Mouse (Mus musculus) skeletal muscle tissue, adult 2 months (tissue): ENCODE data around the gene Mcoln3.

ENCODE experiments used
- DNase-seq: peaks from one replicate; pipeline ENCODE4 v3.0.0-alpha.2; 2012; ENCODE audit warnings: low read depth, low spot score

The Mcoln3 gene

GRCm38 (mm10) chr3:146134834-146135233 lies 17.6 kb downstream of the Mcoln3 start:
- DNase-seq: no peak

- DNase-seq: no peak
These were observed 18.2 kb downstream of the Mcoln3 start for GRCm38 (mm10) chr3:146135417-146135816.

- no peak for DNase-seq
These were observed 19.2 kb downstream of the Mcoln3 start for GRCm38 (mm10) chr3:146136422-146136821.

GRCm38 (mm10) chr3:146140276-146140675 lies 23.0 kb downstream of the Mcoln3 start:
- no peak for DNase-seq

DNA sequence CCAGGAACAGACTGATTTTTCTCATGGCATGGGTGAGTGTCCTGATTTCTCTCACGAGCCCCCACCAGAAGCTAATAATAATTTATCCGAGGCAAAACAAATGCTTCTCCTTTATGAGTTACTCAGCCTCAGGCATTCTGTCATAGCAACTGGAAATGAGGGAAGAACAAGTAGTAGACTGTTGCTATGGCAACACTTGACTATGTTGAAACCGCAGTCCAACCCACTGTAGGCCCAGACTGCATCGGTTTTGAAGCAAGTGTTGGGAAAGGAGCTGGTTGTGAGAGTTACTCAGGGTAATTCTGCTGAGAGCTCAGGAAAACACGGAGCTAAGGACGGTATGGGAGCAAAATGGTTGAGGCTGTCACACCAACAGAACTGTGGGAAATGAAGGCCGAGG lies 25.3 kb downstream of the Mcoln3 start:
- DNase-seq: no peak

DNA sequence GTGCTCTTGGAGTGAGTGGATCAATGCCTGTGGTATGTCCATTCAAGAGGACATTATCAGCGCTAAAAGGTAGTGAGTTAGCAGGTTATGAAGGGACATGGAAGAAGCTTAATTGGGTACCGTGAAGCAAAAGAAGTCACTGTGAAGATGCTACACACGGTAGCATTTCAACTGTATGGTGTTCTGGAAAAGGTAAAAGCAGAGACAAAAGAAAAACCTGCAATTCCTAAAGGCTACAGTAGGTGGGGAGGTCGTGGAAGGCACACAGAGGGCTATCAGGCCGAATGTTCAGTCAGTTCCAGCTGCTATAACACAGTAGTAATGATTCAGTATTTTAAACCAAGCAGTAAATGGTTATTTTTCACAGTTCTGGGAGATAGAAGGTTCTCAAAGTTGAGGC lies 28.3 kb downstream of the Mcoln3 start:
- no peak for DNase-seq

DNA sequence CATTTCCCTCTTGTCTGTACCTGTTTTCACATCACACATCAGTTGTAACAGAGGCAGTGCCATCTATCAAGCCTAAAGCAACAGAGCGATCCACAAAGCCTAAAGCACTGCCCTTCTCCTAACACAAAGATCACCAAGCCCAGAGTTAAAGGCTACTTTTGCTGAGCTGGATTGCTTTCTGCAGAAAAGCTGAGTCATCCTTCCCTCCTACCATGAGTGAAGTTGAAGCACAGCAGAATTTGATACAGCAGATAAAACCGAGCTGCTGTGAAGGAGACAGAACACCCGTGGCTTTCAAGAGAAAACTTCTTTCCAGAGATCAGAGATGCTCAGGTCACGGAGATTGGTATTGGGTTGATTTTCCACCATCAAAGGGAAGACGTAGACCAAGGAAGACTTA lies 28.9 kb downstream of the Mcoln3 start:
- no peak for DNase-seq

- DNase-seq: no peak
These were observed 32.2 kb downstream of the Mcoln3 start, which contains the start of gene Mcoln2 for GRCm38 (mm10) chr3:146149156-146150057. TSS of gene Mcoln2 (plus strand) at chr3:146149833.

- no peak for DNase-seq
These were observed 32.8 kb downstream of the Mcoln3 start for GRCm38 (mm10) chr3:146150058-146150400.

DNA sequence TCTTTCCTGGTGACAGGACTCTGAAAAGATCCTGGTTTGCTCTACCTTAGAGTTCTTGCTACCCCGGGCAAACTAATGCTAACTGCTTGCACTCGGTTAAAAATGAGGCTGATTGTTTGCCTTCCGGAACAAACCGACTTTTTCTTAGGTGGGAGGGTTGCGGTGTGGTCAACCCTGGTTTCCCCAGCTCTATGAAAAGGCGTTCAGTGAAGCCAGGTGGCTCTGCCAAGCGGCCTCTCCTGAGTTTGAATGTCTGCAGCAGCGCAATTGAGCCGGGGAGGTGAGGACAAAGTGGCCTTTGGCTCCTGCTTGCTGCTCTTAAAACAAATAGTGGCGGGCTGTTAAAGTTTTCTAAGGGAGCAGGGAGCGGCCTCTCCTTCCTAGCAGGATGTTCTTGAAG lies 33.3 kb downstream of the Mcoln3 start:
- DNase-seq: no peak

DNA sequence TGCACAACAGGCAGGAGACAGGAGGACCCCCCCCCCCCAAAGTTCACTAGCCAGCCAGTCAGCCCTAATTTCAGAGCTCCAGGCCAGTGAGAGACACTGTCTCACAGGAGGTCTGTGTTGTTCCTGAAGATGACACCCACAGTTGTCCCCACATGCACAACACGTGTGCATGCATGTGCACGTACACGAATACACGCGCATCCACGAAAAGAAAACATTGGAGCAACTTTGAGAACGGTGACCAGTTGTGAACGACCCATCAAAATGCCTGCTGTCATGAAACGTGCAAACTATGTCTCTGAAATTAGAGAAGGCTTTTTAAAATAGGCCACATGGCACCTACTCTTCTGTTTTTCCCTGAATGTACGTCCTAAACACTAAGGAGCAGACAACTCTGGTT lies 34.1 kb downstream of the Mcoln3 start:
- DNase-seq: no peak

- DNase-seq: no peak
These were observed 34.5 kb downstream of the Mcoln3 start for GRCm38 (mm10) chr3:146151755-146152154.

DNA sequence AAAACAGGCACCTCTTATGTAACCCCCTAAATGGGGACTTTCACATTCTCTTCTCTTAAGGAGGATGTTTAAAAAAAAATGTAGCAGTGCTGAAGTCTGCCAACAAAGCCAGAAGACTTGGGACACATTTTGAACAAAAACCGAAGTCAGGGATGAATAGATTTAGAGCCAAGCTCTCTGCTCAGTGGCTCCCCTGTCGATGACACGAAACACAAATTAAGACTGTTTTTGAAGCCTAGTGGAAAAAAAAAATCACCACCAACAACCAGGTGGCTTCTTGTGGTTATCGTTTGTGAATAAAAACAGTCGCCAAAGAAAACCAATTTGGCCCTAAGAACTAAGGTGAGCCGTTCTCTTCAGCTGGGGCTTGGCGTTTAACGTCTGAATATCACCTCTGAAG lies 35.1 kb downstream of the Mcoln3 start:
- no peak for DNase-seq

- DNase-seq: no peak
These were observed 35.7 kb downstream of the Mcoln3 start for GRCm38 (mm10) chr3:146152913-146153312.

- peak; percentile 37 for DNase-seq
These were observed 36.8 kb downstream of the Mcoln3 start for GRCm38 (mm10) chr3:146153862-146154611.

DNA sequence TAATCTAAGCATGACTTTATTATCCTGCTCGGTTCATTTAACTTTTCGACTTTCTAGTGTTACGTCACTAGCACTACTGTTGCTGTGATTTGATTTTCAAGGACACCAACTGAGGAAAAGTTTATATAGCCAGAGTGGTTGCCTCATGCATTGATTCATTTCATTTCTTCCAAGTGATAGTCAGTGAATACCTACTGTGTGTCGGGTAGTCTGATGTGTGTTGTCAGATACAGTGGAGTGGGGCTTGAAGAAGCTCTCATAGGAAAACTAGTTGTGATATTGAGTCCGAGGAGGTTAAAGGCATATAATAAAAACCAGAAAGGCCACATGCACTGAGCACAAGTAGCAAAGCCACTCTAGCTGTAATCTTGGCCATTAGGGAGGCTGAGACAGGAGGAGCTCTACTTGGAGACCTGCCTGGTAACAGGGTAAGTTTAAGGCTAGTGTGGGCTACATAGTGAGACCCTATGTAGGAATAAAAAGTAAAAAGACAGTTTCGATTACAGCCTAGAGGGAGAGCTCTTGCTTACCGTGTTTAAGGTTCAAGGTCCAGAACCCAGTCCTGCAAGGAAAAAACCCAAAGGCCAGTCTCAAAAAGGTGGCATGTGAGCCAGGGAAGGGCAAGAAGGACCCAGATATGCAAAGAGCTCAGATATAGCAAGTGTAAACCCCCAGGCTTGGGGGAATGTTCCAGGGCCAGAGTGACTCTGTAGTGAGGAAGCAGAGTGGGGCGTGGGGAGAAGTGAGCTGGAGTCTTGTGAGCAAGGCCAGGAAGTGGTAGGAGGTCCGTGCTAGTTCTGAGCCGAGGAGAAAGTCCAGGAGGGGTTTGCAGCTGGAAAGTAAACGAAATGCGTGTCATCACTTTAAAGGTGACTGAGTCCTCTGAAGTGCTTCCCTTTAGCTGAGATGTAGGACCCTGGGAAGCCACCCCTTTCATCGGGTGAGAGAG lies 38.7 kb downstream of the Mcoln3 start:
- no peak for DNase-seq

- no peak for DNase-seq
These were observed 39.6 kb downstream of the Mcoln3 start for GRCm38 (mm10) chr3:146156811-146157210.

DNA sequence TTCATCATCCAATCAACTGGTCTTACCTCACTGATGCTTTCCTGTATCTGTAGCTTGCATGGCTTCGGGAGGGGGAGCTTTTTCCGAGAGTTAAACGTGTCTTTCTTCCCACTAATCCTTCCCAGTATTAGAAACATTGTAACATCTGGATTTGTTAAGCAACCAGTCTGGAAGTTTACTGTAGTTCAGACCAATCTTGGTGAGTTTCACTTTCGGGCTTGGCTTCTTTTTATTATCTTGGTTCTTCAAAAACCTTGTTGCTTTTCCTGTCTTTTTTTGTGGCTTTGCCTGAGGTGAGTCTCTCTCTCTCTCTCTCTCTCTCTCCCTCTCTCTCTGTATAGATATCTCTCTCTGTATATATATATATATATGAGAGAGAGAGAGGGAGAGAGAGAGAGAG lies 40.8 kb downstream of the Mcoln3 start:
- DNase-seq: no peak

GRCm38 (mm10) chr3:146159360-146159759 lies 42.1 kb downstream of the Mcoln3 start:
- DNase-seq: no peak

DNA sequence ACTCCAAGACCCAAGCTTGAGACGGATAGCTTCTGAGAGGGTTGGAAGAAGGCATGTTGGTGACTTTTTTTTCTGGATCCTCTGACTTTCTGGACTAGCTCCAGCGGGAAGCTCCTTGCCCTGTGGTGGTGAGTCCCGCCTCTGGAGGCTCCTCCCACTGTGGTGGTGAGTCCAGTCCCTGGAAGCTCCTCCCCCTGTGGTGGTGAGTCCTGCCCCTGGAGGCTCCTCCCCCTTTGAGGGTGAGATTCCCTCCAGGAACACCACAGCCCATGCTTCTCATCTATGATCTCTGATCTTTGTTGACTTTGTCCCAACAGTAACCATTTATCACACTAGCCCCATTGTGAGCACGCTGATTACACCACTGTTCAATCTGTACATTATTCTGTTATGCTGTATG lies 44.9 kb downstream of the Mcoln3 start:
- no peak for DNase-seq

GRCm38 (mm10) chr3:146169356-146169755 lies 52.1 kb downstream of the Mcoln3 start:
- DNase-seq: no peak

- no peak for DNase-seq
These were observed 55.8 kb downstream of the Mcoln3 start for GRCm38 (mm10) chr3:146173030-146173429.
